Mouse (Mus musculus) MEL-GATA-1-ER (cell line): ENCODE measurements at regions not wholly inside any gene's neighbourhood (a gene's known extent, or its start where the extent isn't known, plus 50 kb on each side); places are given as distances from the start of the nearest gene placed in this dataset.

Experiments used
- DNase-seq: peaks from one replicate; pipeline ENCODE4 v3.0.0-alpha.2; 2012; ENCODE audit warnings: low read depth; ENCODE audit errors: extremely low read depth

- no peak for DNase-seq
Measured at GRCm38 (mm10) chr17:45798456-45798855, 64.8 kb upstream of the 1600014C23Rik start.

- no peak for DNase-seq
Measured at GRCm38 (mm10) chr17:45797121-45797520, 63.5 kb upstream of the 1600014C23Rik start.

- DNase-seq: no peak
Measured at GRCm38 (mm10) chr17:45794926-45795325, 61.3 kb upstream of the 1600014C23Rik start.

GRCm38 (mm10) chr17:45790959-45791520 lies 57.4 kb upstream of the 1600014C23Rik start:
- no peak for DNase-seq

- no peak for DNase-seq
Measured at GRCm38 (mm10) chr17:45789777-45790176, 56.1 kb upstream of the 1600014C23Rik start.

GRCm38 (mm10) chr17:45784905-45785304 lies 51.3 kb upstream of the 1600014C23Rik start:
- DNase-seq: no peak

GRCm38 (mm10) chr17:45784496-45784895 lies 50.9 kb upstream of the 1600014C23Rik start:
- no peak for DNase-seq
